Mouse (Mus musculus) embryonic facial prominence, embryonic 13.5 days (tissue): ENCODE data around the gene Znhit1. TPM values are rescaled to one million over a fixed set of nuclear protein-coding genes. Genes with fewer than 3 reads are reported as not detected.

Experiments
- ATAC-seq: fragments of 200-750 bp; cut with Nextera tagmentation; 2 replicates; pipeline ENCODE4 v1.8.0; 2017; ENCODE audit warnings: low read depth; ENCODE audit not compliant: insufficient number of reproducible peaks, insufficient read depth, low FRiP score, low TSS enrichment
- H3K27ac ChIP-seq: fragments of 300-500 bp; sonication (generic); 2 replicates; pipeline ENCODE4 v1.5.1; 2015; ENCODE audit warnings: moderate library complexity, mild to moderate bottlenecking, inconsistent platforms
- H3K27me3 ChIP-seq: fragments of 300-500 bp; sonication (generic); 2 replicates; pipeline ENCODE4 v1.6.1; 2015; ENCODE audit warnings: mild to moderate bottlenecking, inconsistent platforms
- H3K36me3 ChIP-seq: fragments of 300-500 bp; sonication (generic); 2 replicates; pipeline ENCODE4 v1.6.1; 2015; ENCODE audit warnings: mild to moderate bottlenecking, inconsistent platforms
- H3K4me1 ChIP-seq: fragments of 300-500 bp; sonication (generic); 2 replicates; pipeline ENCODE4 v1.6.1; 2015; ENCODE audit warnings: inconsistent platforms
- H3K4me2 ChIP-seq: fragments of 300-500 bp; sonication (generic); 2 replicates; pipeline ENCODE4 v1.6.1; 2015; ENCODE audit warnings: moderate library complexity, mild to moderate bottlenecking, inconsistent platforms
- H3K4me3 ChIP-seq: fragments of 300-500 bp; sonication (generic); 2 replicates; pipeline ENCODE4 v1.5.1; 2015; ENCODE audit warnings: mild to moderate bottlenecking, inconsistent platforms
- H3K9ac ChIP-seq: fragments of 300-500 bp; sonication (generic); 2 replicates; pipeline ENCODE4 v1.6.1; 2015; ENCODE audit warnings: mild to moderate bottlenecking, inconsistent platforms
- H3K9me3 ChIP-seq: fragments of 300-500 bp; sonication (generic); 2 replicates; pipeline ENCODE4 v1.6.1; 2016; ENCODE audit warnings: inconsistent platforms
- WGBS: fragments of 180-500 bp; shearing (Covaris S2); methylation state at CpG from one replicate; pipeline ENCODE4 v1.1.7; 2015; ENCODE audit warnings: mixed read lengths; 5-methylcytosine and 5-hydroxymethylcytosine counted together
- polyA plus RNA-seq: library from polyadenylated mRNA; unstranded; fragments of >200 nt; fragmentation: Nextera tagmentation; extraction: Ambion mirVana; gene quantifications from 2 replicates; pipeline ENCODE4 v1.2.1, GENCODE M21; 2015

The Znhit1 gene
- 117 and 124 TPM in 2 replicates for polyA plus RNA-seq

DNA sequence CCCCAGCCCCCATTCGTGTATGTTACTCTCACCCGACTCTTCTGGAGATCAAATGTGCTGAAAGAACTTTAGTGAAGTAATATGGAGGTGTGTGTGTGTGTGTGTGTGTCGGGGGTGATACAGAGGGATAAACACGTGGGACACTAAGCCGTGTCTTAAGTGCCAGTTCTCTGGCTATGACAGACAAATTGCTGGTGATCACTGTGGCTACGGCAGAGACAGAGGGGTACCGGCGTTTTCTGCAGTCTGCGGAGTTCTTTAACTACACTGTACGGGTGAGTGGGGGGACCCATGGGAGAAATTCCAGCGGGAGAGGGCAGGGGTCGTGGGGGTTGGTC is at the start of gene Znhit1:
TSS of gene Znhit1 (minus strand) at position 88 of the 338 bp plus-strand sequence.
- Histone ChIP-seq H3K4me2 (peak within 1 kb of the TSS; percentile 90), H3K36me3 (peaks cover 56% of the 10 kb centered on the region), H3K27ac (peak within 1 kb of the TSS; percentile 96), H3K27me3 (no peaks in the 10 kb centered on the region), H3K9ac (peak within 1 kb of the TSS; percentile 91), H3K4me3 (peak within 1 kb of the TSS; percentile 69), H3K9me3 (no peaks in the 10 kb centered on the region), H3K4me1 (peaks cover 14% of the 10 kb centered on the region)
- no peak for ATAC-seq
- 5% methylated on average over 12 of the region's 12 CpGs for WGBS

DNA sequence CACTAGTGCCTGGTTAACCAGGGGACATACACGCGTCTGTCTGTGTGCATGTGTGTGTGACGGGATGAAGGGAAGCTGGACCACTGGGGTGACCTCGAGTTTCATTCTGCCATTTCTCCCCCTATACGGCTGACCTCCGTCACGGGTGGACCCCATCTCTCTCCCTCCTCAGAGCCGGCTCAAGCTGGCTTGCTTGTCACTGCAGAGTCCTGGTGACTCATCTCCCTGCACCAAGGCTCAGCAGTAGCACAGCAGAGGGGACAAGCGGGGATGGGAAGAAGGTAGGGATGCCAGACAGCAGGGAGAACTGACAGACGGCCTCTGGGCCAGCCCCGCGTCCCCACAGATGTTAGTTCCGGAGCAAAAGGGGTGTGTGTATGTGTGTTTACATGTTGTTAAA is 48.4 kb upstream of the Znhit1 start:
- Histone ChIP-seq H3K36me3 (peaks cover 59% of the 10 kb centered on the region), H3K9ac (no peak overlapping the region)
- ATAC-seq, result no peak

DNA sequence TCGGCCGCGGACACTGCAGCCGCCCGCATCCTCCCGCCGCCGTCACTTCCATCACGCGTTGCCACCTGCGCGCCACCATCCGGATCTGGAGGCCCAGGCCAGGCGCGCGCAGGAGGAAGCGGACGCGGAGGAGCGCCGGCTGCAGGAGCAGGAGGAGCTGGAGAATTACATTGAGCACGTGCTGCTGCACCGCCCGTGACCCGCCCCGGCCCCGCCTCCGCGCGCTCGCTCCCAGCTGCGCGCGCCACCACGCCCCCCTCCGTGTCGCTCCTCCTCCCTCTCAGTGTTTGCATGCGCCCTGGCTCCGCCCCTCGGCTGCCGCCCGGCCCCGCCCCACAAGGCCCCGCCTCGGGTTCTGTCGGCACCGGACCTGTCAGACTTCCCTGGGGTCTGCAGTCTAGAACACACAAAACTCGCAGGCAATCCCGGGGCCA is 44.8 kb upstream of the Znhit1 start:
- Histone ChIP-seq H3K4me3 (peak overlapping the region; percentile 49), H3K36me3 (peaks cover 25% of the 10 kb centered on the region), H3K27ac (no peak overlapping the region), H3K4me2 (peak overlapping the region; percentile 99), H3K4me1 (peaks cover 39% of the 10 kb centered on the region), H3K27me3 (peaks cover 61% of the 10 kb centered on the region), H3K9ac (peak overlapping the region; percentile 52; the same call in 1 of the 2 replicates), H3K9me3 (no peaks in the 10 kb centered on the region)
- whole genome bisulfite sequencing, result under 1% methylated on average over 48 of the region's 49 CpGs
- peak; percentile 73; the same call in 1 of the 2 replicates for ATAC-seq

More for the DNA sequence above, 48.4 kb upstream of the Znhit1 start:
- WGBS, result 84% methylated on average over 13 of the region's 13 CpGs
- Histone ChIP-seq H3K9me3 (no peaks in the 10 kb centered on the region), H3K4me3 (no peak overlapping the region), H3K4me2 (no peak overlapping the region), H3K27ac (no peak overlapping the region), H3K27me3 (peaks cover 25% of the 10 kb centered on the region), H3K4me1 (peaks cover 13% of the 10 kb centered on the region)

DNA sequence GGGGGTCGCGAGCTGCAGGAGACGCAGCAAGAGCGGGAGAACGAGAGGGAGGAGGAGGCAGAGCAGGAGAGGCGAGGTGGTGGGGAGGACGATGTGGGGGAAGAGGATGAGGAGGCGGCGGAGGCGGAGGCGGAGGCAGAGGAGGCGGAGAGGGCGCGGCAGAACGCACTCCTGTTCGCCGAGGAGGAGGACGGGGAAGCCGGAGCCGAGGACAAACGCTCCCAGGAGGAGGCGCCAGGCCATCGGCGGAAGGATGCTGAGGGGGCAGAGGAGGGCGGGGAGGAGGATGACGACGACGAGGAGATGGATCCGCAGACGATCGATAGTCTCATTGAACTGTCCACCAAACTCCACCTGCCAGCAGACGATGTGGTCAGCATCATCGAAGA is 44.2 kb upstream of the Znhit1 start:
- Histone ChIP-seq H3K4me1 (peaks cover 39% of the 10 kb centered on the region), H3K27ac (no peak overlapping the region), H3K9ac (0 out of 2 replicates have a peak overlapping the region, but pooled peaks have one; percentile 27), H3K36me3 (peaks cover 19% of the 10 kb centered on the region), H3K9me3 (no peaks in the 10 kb centered on the region), H3K4me3 (peak overlapping the region; percentile 49), H3K4me2 (peak overlapping the region; percentile 99), H3K27me3 (peaks cover 66% of the 10 kb centered on the region)
- no peak for ATAC-seq
- WGBS, result under 1% methylated on average over 32 of the region's 33 CpGs

DNA sequence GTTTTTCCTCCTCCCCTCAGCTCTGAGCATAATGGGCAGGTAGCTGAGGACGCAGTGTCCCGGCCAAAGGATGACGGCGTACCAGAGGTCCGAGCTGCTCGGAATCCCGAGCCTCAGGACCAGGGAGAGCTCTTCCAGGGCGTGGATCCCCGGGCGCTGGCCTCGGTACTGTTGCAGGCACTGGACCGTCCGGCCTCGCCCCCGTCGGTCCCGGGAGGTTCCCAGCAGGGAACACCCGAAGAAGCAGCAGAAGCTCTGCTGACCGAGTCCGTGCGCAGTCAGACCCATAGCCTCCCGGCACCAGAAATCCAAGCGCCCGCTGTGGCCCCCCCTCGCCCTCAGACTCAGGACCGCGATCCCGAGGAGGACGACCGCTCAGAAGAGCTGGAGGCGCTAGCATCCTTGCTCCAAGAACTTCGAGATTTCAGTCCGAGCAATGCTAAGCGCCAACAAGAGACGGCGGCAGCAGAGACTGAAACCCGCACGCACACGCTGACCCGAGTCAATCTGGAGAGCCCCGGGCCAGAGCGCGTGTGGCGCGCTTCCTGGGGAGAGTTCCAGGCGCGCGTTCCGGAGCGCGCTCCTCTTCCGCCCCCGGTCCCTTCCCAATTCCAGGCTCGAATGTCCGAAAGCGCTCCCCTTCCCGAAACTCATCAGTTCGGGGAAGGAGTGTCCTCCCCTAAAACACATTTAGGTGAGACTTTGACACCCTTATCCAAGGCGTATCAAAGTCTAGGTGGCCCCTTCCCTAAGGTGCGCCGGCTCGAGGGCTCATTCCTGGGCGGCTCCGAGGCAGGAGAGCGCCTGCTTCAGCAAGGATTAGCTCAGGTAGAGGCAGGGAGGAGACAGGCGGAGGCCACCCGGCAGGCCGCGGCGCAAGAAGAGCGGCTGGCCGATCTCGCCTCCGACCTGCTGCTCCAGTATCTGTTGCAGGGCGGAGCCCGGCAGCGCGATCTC is 43.5 kb upstream of the Znhit1 start:
- under 1% methylated on average over 78 of the region's 78 CpGs for WGBS
- no peaks in the 10 kb centered on the region for H3K9me3 ChIP-seq
- peak overlapping the region; percentile 49 for H3K4me3 ChIP-seq
- no peak for ATAC-seq
- peaks cover 39% of the 10 kb centered on the region for H3K4me1 ChIP-seq
- peaks cover 73% of the 10 kb centered on the region for H3K27me3 ChIP-seq
- 0 out of 2 replicates have a peak overlapping the region, but pooled peaks have one; percentile 27 for H3K9ac ChIP-seq
- peaks cover 12% of the 10 kb centered on the region for H3K36me3 ChIP-seq
- no peak overlapping the region for H3K27ac ChIP-seq
- peak overlapping the region; percentile 99 for H3K4me2 ChIP-seq

DNA sequence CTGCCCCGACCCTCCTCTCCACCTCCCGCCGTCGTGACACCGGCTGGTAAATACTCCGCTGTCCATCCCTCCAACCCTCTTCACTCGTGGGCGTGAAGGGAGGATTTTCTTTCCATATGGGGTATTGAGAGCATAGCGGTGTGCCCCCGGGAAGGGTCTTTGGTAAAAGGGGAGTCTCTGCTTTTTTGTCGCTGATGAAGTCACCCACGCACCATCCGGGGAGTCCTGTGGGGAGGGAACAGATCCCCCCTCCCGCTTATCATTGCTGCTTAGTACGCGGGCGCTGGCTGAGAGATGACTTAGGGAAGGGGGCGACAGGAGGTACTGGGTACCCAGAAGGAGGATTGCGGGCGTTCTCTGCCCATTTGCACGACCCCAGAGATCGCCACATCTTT is 42.6 kb upstream of the Znhit1 start:
- peaks cover 39% of the 10 kb centered on the region for H3K4me1 ChIP-seq
- ATAC-seq, result no peak
- peak overlapping the region; percentile 65 for H3K4me2 ChIP-seq
- H3K9ac ChIP-seq, result no peak overlapping the region
- 14% methylated on average over 22 of the region's 22 CpGs for WGBS
- no peaks in the 10 kb centered on the region for H3K9me3 ChIP-seq
- peak overlapping the region; percentile 38; the same call in 1 of the 2 replicates for H3K4me3 ChIP-seq
- H3K27ac ChIP-seq, result no peak overlapping the region
- peaks cover 2% of the 10 kb centered on the region; the same call in 1 of the 2 replicates for H3K36me3 ChIP-seq
- peaks cover 82% of the 10 kb centered on the region for H3K27me3 ChIP-seq

DNA sequence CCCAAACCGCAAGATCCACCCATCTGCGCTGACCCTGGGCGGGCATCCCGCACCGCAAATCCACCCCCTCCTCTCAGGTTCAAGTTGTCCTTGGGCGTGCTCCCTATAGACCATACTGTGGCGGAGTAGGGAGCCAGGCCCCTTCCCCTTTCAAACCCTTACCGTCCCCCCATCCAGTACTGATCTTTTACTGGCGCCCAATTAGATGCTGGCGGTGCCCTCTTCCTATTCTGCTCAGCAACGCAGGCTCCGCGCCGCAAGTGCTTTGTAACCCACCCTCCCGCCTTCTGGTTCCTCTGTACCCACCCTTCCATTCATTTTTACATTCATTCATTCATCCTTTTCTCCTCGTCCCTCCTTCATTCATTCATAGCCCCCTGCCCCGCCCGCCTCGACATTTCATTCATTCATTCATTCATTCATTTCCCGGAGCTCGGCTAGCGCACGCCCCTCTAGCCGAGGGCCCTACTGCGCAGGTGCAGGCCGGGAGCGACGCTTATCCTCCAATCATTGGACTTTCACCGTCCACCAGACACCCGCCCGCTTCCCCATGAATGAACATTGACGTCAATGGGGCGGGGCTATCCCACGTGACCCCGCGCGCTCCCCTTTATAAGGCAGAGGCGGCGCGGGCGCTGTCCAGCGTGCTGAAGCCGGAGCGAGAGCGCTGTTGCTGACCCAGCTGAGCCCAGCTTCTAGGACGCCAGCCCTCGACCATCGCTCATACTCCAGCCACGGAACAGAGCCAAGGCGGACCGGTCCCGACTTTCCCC is 42.0 kb upstream of the Znhit1 start:
- Histone ChIP-seq H3K9me3 (no peaks in the 10 kb centered on the region), H3K4me1 (peaks cover 41% of the 10 kb centered on the region), H3K36me3 (no peaks in the 10 kb centered on the region; the same call in 1 of the 2 replicates), H3K4me3 (peak overlapping the region; percentile 38), H3K4me2 (peak overlapping the region; percentile 65), H3K27me3 (peaks cover 88% of the 10 kb centered on the region), H3K9ac (no peak overlapping the region), H3K27ac (no peak overlapping the region)
- under 1% methylated on average over 52 of the region's 52 CpGs for WGBS
- ATAC-seq, result peak; percentile 48; the same call in 1 of the 2 replicates

DNA sequence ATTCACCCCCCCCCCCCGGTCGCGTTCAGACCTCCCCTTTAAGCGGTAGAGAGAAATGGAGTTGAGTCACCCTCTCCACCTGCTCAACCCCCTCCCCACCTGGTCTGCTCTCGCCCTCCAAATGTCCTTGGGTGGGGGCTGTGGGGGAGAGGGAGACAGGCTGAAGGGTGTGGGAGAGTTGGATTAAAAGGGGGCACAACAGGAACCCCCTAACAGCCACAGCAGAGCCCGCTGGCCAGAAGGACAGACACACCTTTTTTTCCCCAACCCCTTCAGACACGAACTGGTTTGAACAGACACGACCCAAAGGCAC is 41.4 kb upstream of the Znhit1 start:
- Histone ChIP-seq H3K4me2 (peak overlapping the region; percentile 65), H3K4me1 (peaks cover 41% of the 10 kb centered on the region), H3K36me3 (no peaks in the 10 kb centered on the region), H3K27ac (no peak overlapping the region), H3K9ac (no peak overlapping the region), H3K4me3 (peak overlapping the region; percentile 38), H3K27me3 (peaks cover 94% of the 10 kb centered on the region), H3K9me3 (no peaks in the 10 kb centered on the region)
- 2% methylated on average over 8 of the region's 8 CpGs for WGBS
- no peak for ATAC-seq

DNA sequence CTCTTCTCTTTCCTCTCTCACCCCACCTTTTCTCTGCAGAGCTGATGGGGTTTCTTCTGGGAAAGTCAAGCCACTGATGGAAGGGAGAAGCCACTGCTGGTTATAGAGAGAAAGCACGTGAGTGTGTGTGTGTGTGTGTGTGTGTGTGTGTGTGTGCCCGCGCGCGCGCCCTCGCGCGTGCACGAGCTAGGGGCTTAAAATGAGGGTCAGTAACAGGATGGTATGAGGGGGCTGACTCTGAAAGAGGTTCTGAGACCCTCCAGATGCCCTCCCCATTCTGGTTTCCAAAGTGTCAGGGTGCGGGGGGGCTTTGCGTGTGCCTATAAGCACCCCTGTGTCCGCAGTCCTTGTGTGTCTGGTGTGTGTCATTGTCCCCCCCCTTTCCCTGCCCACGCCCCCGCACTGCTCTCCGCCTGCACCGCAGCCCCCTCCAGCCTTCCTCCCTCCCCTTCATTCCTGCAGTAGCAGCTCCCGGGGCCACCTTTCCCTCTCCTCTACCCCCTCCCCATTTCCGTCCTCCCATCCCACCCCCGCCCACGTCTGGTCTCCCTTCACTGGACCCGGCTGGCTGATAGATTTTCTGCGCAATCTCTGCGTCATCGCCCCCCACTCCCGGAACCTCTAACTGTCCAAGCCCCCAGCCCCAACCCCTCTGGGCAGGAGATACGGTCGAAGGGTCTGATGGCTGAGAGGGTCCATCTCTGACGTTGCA is 40.9 kb upstream of the Znhit1 start:
- no peak for ATAC-seq
- Histone ChIP-seq H3K36me3 (no peaks in the 10 kb centered on the region), H3K4me1 (peaks cover 41% of the 10 kb centered on the region), H3K9me3 (no peaks in the 10 kb centered on the region), H3K4me2 (peak overlapping the region; percentile 65; the same call in 1 of the 2 replicates), H3K27ac (no peak overlapping the region), H3K9ac (no peak overlapping the region), H3K4me3 (no peak overlapping the region), H3K27me3 (peaks cover 95% of the 10 kb centered on the region)
- 5% methylated on average over 28 of the region's 29 CpGs for WGBS

DNA sequence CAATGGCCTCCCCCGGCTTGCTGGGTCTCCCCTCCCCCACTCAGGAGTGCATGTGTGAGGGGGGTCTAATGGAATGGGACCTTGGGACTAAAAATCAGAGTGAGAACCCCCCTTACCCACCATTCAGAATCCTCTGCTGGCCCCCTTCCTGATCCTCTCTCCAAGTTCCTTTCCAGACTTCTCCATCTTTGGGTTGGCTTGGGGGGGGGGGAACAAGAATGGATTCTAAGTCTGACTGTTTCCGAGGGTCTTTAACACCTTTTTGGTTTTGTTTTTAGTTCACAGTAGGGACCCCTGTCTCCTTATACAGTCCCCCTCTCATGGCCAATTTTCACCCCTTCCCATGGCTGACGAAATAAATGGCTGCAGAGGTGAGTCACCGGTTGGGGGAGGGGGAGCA is 38.3 kb upstream of the Znhit1 start, which contains the start of gene Vgf:
TSS of gene Vgf (plus strand) at position 301 of the 400 bp plus-strand sequence.
- Histone ChIP-seq H3K9me3 (no peaks in the 10 kb centered on the region), H3K36me3 (no peaks in the 10 kb centered on the region), H3K4me3 (no peak within 1 kb of the TSS), H3K4me2 (0 out of 2 replicates have a peak within 1 kb of the TSS, but pooled peaks have one; percentile 20), H3K27me3 (peaks cover 73% of the 10 kb centered on the region), H3K4me1 (peaks cover 27% of the 10 kb centered on the region), H3K9ac (no peak within 1 kb of the TSS), H3K27ac (no peak within 1 kb of the TSS)
- 27% methylated on average over 4 of the region's 4 CpGs for WGBS
- no peak for ATAC-seq

DNA sequence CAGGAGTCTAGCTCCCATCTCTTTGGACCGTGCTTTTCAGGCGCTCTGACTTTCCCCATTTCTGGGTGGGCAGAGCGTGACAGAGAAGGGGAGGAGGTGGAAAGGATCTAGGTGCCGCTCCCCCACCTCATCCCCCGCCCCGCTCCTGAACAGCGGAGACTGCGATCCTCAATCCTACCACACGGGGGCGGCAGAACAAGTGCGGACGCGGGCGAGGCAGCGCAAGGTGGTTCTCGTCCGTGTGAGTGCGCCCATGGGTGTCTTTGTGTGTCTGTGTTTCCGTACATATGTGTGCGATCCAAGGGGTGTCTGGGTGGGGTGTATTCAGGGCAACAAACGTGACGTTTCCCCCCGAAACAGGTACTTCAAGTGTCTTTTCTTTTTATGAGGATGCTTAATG is 37.3 kb upstream of the Znhit1 start:
- Histone ChIP-seq H3K36me3 (no peaks in the 10 kb centered on the region), H3K9me3 (no peaks in the 10 kb centered on the region), H3K9ac (no peak overlapping the region), H3K4me1 (peaks cover 17% of the 10 kb centered on the region), H3K4me2 (0 out of 2 replicates have a peak overlapping the region, but pooled peaks have one; percentile 20), H3K27ac (no peak overlapping the region), H3K27me3 (peaks cover 68% of the 10 kb centered on the region), H3K4me3 (no peak overlapping the region)
- no peak for ATAC-seq
- under 1% methylated on average over 23 of the region's 23 CpGs for WGBS
